Mouse (Mus musculus) megakaryocyte progenitor cell, adult 5-6 weeks (primary cell): ENCODE data around the gene Snx30. TPM values are rescaled to one million over a fixed set of nuclear protein-coding genes. Genes with fewer than 3 reads are reported as not detected.

Source experiments
- ATAC-seq: replicated peaks from 2 replicates; pipeline ENCODE4 v1.8.0; 2016; ENCODE audit warnings: mild to moderate bottlenecking, moderate TSS enrichment, inconsistent platforms; ENCODE audit not compliant: poor library complexity
- total RNA-seq, 2 experiments: library from RNA; stranded (forward) in 1 of 2; stranded (reverse) in 1 of 2; fragments of 157-497, 149-512 nt in 1 of 2; fragments of 200-1000 nt in 1 of 2; gene quantifications; 2 replicates each; pipeline versions ENCODE4 v1.2.3 to v1.2.4; 2015 to 2017

Gene Snx30
- total RNA-seq, 2 experiments from 2014 or later: 13.0 to 17.9 TPM

GRCm38 (mm10) chr4:59897814-59898520 lies 92.3 kb downstream of the Snx30 start:
- no peak for ATAC-seq

GRCm38 (mm10) chr4:59898521-59898919 lies 92.9 kb downstream of the Snx30 start:
- ATAC-seq: no peak

GRCm38 (mm10) chr4:59901810-59902209 lies 96.2 kb downstream of the Snx30 start:
- no peak for ATAC-seq

GRCm38 (mm10) chr4:59902547-59902946 lies 96.9 kb downstream of the Snx30 start:
- no peak for ATAC-seq

- no peak for ATAC-seq
Measured at GRCm38 (mm10) chr4:59907092-59907491, 101.5 kb downstream of the Snx30 start.

GRCm38 (mm10) chr4:59907657-59908230 lies 102.1 kb downstream of the Snx30 start:
- no peak for ATAC-seq

- no peak for ATAC-seq
Measured at GRCm38 (mm10) chr4:59908785-59909184, 103.1 kb downstream of the Snx30 start.

- no peak for ATAC-seq
Measured at GRCm38 (mm10) chr4:59914608-59915403, 109.2 kb downstream of the Snx30 start, which contains the start of gene Slc46a2. Gene Slc46a2, minus strand, starts transcription at chr4:59915056.

- no peak; the same call in 1 of the 2 replicates for ATAC-seq
Measured at GRCm38 (mm10) chr4:59917966-59918365, 112.3 kb downstream of the Snx30 start.

- ATAC-seq: no peak
Measured at GRCm38 (mm10) chr4:59925082-59925481, 119.4 kb downstream of the Snx30 start.

- ATAC-seq: no peak
Measured at GRCm38 (mm10) chr4:59927666-59928065, 122.0 kb downstream of the Snx30 start.

- ATAC-seq: peak; percentile 99
Measured at GRCm38 (mm10) chr4:59928347-59928746, 122.7 kb downstream of the Snx30 start.

- ATAC-seq: peak; percentile 82
Measured at GRCm38 (mm10) chr4:59932505-59933281, 127.1 kb downstream of the Snx30 start.

- no peak for ATAC-seq
Measured at GRCm38 (mm10) chr4:59937543-59937942, 131.9 kb downstream of the Snx30 start.

Other genes with a start within 250 kb of the Snx30 start
- 53.7 and 59.9 TPM in 2 replicates for gene Hsdl2, start 224.3 kb upstream of the Snx30 start, total RNA-seq (2015)
- gene Hsdl2, start 224.3 kb upstream of the Snx30 start, total RNA-seq (2017): 59.6 and 61.6 TPM in 2 replicates
- 8.1 and 9.2 TPM in 2 replicates for gene E130308A19Rik, start 179.6 kb upstream of the Snx30 start, total RNA-seq (2015)
- 4.2 and 6.8 TPM in 2 replicates for gene E130308A19Rik, start 179.6 kb upstream of the Snx30 start, total RNA-seq (2017)
- gene Inip, start 4.3 kb upstream of the Snx30 start, total RNA-seq (2015): 54.2 and 65.5 TPM in 2 replicates
- 70.2 and 70.8 TPM in 2 replicates for gene Inip, start 4.3 kb upstream of the Snx30 start, total RNA-seq (2017)
- not detected in 2 replicates for gene Slc46a2, start 109.2 kb downstream of the Snx30 start, total RNA-seq (2015)
- not detected in 2 replicates for gene Slc46a2, start 109.2 kb downstream of the Snx30 start, total RNA-seq (2017)
- not detected in 2 replicates for gene Mup4, start 154.9 kb downstream of the Snx30 start, total RNA-seq (2015)
- gene Mup4, start 154.9 kb downstream of the Snx30 start, total RNA-seq (2017): not detected in 2 replicates
- not detected in 2 replicates for gene Mup6, start 158.5 kb downstream of the Snx30 start, total RNA-seq (2015)
- gene Mup6, start 158.5 kb downstream of the Snx30 start, total RNA-seq (2017): not detected in 2 replicates